Mouse (Mus musculus): ENCODE data around the gene Ndel1. TPM values are rescaled to one million over a fixed set of nuclear protein-coding genes. Genes with fewer than 3 reads are reported as not detected.

The Ndel1 gene
- total RNA-seq, 4 experiments from 2014 or later, result 53.9 to 67.7 (median 65.2) TPM

DNA sequence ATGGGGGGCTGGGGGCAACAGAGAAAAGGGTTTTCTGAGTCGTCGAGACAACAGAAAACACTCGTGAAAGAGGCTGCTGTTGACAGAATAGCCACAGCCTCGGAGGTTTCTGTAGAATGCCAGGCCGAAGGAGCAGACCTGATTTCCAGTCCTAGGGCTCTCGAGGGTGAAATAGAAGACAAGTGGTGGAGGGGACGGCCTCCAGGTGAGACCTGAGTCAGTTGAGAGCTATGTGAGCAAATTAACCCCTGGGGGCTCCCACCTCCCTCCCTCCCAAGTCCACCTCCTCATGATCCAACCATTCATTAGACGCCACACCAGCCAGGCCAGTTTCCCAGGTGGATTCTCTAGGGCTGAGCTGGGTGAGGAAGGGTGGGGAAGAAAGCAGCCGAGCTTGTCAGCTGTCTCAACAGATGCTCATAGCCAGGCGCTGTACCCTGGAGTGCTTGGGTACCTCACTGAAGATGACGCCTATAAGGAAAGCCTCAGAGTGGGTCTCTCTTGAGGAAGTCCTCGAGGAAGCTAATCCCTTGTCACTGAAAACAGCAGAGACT lies 22.3 kb upstream of the Ndel1 start:
- DNase-seq (ENCODE audit: low spot score), result no peak

DNA sequence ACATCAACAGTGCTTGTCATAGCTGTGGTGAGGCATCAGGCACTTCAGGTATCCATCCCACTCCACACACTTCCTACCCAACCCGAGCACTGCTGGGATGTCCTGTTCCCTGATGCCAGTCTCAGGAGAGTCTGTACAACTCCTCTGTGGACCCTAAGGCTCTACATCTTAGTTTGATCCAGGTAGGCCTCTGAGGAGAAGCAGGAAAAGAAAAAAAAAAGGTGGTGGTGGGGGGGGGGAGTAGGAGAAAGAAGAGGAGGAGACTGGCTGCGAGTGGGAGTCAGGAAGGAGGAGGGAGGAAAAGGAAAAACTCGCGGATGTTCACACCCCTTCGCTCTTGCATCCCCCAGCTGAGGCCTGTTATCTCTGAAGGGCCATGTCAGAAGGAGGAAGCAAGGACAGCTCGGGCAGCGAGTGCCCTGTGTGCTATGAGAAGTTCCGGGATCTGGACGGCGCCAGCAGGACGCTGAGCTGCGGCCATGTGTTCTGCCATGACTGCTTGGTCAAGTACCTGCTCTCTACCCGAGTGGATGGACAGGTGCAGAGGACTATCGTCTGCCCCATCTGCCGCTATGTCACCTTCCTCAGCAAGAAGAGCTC lies 20.7 kb upstream of the Ndel1 start:
- no peak for DNase-seq (ENCODE audit: low spot score)

- DNase-seq (ENCODE audit: low spot score), result no peak
These were observed 20.2 kb upstream of the Ndel1 start for GRCm38 (mm10) chr11:68891823-68892222.

DNA sequence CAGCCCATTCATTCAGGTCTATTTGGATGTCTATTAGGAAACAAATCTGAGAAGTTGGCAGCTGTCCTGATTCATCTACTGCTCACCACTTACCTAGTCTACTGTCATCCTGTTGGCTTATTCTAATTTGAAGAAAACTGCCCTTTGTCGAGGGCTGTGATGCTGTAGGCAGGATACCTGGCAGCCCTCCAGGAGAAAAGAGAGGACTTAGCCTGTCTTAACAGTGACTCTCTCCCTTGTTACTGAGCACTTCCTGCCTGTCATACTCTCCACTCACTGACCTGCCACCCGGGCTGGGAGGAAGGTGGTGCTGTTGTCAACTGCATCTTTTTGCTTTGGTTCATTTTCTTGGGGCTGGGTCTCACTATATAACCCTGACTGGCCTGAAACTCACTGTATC lies 19.0 kb upstream of the Ndel1 start:
- no peak for DNase-seq (ENCODE audit: low spot score)

- no peak for DNase-seq (ENCODE audit: low spot score)
These were observed 17.0 kb upstream of the Ndel1 start for GRCm38 (mm10) chr11:68888653-68889052.

GRCm38 (mm10) chr11:68888253-68888652 lies 16.6 kb upstream of the Ndel1 start, which contains the start of gene Rnf222:
TSS of gene Rnf222 (plus strand) at chr11:68888553.
- DNase-seq (ENCODE audit: low spot score), result no peak

- DNase-seq (ENCODE audit: low spot score), result no peak
These were observed 14.4 kb upstream of the Ndel1 start for GRCm38 (mm10) chr11:68886091-68886490.

DNA sequence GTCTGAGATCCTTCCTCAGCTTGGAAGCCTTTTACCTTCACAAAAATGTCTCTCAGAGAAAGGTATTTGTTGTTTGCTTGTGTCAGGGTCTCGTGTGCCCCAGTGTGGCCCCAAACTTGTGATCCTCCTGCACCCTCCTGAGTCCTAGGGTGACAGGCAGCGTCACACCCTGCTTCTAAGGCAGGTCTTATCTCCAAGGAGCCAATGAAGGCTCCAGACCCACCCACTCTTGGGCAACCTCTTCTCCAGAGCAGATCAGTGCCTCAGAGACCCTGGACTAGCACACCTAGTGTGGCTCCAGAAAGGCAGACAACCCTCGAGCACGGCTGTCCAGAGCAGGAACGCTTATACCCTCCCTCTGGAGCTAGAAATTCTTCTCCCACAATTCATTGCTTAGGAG lies 12.7 kb upstream of the Ndel1 start:
- no peak for DNase-seq (ENCODE audit: low spot score)

DNA sequence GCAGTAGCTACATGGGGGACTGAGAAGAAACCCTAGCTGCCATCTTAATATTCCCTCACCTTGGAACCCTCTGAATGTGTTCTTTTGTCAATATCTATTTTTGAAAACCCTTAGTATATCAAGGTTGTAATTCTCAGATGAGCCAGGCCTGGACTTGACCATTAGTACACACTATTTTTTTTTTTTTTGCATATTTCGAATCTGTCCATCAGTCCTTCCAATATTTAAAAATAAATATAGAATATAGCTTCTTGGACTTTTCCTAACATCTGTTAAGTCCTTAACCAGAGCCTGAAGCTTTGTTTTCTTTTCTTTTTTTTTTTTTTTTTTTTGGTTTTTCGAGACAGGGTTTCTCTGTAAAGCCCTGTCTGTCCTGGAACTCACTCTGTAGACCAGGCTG lies 12.2 kb upstream of the Ndel1 start:
- DNase-seq (ENCODE audit: low spot score), result no peak

DNA sequence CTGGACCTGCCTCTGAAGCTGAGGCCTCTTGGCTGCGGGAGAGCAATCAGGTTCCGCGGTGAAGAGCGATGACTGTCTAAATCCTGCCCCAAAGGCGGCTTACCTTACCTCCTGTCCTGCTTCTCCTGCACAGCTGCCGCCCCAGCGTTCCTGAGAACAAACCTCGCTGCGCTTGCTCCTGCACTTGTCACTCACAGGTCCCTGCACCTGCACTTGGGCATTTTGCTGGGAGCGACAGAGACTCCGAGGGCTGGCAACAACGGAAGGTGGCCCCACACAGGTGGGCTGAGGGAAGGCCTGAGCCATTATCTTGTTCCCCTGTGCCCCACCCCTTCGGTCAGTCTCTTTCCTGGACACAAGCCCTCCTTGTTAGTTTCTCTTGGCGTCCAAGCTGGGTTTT lies 10.4 kb upstream of the Ndel1 start:
- no peak for DNase-seq (ENCODE audit: low spot score)

GRCm38 (mm10) chr11:68878811-68879210 lies 7.2 kb upstream of the Ndel1 start:
- DNase-seq (ENCODE audit: low spot score), result no peak

DNA sequence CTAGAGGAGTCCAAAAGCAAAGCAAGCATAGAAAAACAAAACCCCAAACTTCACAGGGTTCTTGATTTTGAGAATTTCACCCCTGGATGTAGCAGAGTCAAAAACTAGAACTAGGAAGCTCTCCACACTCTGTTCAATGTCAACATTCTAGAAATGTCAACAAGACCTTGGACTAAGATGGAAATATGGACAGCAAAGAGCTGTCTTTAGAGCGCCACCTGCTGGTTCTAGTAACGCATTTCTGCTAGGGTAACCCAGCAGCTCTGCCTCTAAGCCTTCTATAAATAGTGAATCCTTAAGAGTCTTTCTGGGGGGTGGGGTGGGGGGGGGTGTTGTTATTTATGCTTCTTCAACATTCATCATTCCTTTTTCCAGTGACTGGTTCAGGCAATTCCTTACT lies 3.2 kb upstream of the Ndel1 start:
- peak; percentile 71 for DNase-seq (ENCODE audit: low spot score)

DNA sequence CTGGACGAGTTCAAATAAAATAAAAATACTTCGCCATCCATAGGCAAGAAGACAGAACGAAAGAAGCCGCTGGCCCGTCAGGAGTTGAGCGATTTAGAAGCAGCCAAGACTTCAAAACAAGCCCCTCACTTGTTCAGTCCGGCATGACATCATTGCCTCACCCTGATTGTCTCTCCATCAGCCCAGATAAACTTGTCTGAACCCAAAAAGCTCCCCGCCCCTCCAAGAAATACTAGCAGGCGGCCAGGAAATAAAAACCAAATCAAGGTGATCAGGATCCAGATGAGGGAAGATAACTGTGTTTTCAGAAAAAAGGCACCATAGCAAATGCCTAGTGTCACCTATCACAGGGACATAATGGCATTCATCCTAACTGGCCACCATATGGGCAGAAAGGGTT lies 381 bp downstream of the Ndel1 start:
- DNase-seq (ENCODE audit: low spot score), result no peak

DNA sequence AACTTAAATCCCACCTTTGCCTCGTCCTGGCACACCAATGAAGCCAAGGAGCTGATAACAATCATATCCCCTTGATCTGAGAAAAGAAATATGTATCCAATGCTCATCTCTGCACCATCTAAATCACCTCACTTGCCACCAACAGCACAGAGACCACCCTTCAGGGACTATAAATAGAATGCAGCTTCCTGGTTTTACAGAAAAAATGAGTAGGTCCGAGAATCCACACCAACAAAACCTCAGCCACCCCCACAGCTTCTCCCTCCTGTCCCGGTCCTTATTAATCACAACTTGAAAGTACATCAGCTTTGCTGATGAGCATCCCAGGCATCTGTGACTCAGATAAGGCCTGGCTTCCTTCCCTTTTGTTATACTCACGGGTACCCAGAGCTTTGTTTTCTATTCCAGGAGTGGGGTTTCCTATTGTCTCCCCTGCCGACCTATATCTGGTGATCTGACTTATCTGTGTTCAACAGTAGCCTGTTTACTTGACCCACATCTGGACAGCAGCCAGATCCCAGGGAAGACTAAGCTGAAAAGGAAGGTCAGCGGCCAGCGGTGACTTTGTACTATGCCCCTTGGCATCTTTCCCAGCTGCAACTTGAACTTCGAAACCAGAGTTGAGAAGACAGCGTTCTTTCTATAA lies 7.0 kb downstream of the Ndel1 start:
- DNase-seq (ENCODE audit: low spot score), result peak; percentile 94

DNA sequence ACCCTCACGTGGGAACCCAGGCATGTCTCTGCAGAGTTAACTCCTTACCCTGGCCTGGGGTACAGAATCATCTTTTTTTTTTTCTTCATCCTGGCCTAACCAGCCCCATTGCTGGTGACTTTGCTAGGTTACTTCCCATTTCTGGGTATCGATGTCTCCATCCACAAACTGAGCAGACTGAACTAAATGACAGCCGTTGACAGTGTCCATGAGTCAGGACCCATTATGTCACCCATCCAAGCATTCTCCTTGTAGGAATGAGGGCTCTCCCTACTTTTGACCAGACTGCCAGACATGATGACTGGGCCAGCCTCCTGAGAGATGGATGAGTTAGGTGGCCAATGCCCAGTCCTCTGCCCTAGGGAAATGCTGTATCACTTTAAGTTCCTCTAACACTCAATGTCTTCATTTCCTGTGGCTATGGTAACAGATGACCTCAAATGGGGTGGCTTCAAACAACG lies 8.0 kb downstream of the Ndel1 start:
- DNase-seq (ENCODE audit: low spot score), result no peak

GRCm38 (mm10) chr11:68862260-68862659 lies 9.4 kb downstream of the Ndel1 start:
- DNase-seq (ENCODE audit: low spot score), result no peak

DNA sequence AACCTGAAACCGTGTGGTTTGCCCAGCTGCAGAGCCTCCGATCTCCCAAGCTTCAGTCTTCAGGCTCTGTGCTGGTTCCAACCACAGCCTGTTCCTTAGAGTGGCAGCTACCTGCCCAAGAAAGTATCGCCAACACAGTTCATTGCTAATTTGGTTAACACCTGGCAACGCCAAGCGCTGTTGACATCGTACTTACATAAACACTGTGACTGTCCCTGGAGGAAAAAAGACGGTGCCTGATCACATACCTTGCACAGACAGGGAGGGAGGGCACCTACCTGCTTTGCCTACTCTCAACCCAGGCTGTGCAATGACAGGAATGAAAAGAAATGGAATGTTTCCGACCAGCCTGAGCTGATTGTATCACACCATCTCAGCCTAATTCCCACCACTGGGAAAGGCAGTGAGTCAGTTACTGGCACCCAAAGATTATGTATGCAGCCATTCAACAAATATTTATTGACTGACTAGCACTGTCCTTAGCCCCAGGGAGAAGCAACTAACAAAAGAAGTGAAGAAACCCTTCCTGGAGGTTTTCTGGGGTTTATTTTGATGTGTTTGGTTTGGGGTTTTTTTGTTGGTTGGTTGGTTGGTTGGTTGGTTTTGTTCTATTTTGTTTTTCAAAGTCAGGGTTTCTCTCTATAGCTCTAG lies 11.6 kb downstream of the Ndel1 start:
- no peak for DNase-seq (ENCODE audit: low spot score)

DNA sequence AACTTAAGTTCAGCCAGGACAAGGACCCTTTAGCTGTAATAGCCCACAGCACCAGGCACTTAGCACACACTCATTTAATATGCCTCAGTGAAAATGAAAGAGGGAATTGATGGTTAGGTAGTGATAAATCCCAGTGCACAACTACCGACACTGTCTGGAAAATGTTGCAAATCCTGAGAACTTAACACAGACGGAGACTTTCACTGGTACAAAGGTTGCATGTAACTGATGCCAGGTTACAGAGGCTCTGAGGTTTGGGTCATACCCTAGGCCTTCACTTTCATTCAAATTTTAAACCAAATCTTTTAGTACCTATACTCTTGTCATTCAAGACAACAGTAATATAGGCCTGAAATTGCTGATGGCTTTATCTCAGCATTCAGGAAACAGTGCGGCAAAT lies 14.3 kb downstream of the Ndel1 start:
- no peak for DNase-seq (ENCODE audit: low spot score)

GRCm38 (mm10) chr11:68854621-68855020 lies 17.0 kb downstream of the Ndel1 start:
- no peak for DNase-seq (ENCODE audit: low spot score)

- peak; percentile 78 for DNase-seq (ENCODE audit: low spot score)
These were observed 17.9 kb downstream of the Ndel1 start for GRCm38 (mm10) chr11:68853611-68854401.

GRCm38 (mm10) chr11:68852932-68853409 lies 18.7 kb downstream of the Ndel1 start:
- DNase-seq (ENCODE audit: low spot score), result peak; percentile 100

DNA sequence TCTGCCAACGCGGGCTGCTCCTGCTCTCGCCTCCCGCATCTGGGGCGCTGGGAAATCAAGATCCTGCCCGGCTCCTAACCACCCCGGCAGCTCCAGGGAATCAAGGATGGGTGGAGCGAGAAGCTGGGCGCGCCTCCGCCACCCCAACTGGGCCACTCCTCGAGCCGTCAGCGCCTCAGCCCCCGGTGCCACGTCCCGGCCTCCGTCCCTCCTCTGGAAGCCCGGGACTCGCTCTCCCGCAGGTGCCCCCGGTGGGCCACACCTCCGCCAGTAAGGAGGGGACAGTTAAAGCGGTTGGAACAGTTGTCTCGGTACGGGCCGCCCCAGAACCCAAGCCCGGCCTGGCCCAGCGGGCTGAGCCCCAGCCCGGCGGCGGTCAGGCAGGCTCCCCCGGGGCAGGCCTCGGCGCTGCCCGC lies 19.2 kb downstream of the Ndel1 start:
- peak; percentile 74 for DNase-seq (ENCODE audit: low spot score)

Data from heart, adult 8-10 months (tissue).